Mouse (Mus musculus): ENCODE measurements around the gene Map2. TPM values are rescaled to one million over a fixed set of nuclear protein-coding genes. Genes with fewer than 3 reads are reported as not detected.

Gene Map2
- total RNA-seq, 1 experiment = 1.8 TPM

DNA sequence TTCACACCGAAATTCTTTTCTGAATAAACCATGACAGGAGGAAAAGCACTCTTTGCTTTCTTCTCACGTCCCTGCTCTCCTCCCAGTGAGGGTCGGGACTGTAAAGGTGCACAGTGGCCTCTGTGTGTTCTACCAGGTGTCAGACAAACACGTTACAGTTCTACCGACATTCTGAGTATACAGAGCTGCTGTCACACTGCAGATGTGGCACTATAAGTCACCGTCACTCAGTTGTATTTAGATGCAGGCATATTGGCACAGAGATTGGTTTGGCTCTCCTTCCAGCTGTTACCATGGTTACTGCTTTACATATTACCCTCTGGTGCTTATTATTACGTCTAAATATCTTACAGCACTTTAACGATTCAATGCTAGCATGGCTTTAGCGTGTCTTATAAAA lies 188.2 kb downstream of the Map2 start:
- TF ChIP-seq HCFC1 (IDR thresholded peaks at IDR 0.05; ENCODE audit: borderline replicate concordance, insufficient read depth, low read length) (no peak), MAFK (IDR thresholded peaks at IDR 0.05; ENCODE audit: insufficient read depth, low read depth, low read length) (no peak), ZC3H11A (IDR thresholded peaks at IDR 0.05; ENCODE audit: borderline replicate concordance, low read depth, low read length) (no peak), CHD2 (IDR thresholded peaks at IDR 0.05; ENCODE audit: low read depth, low read length) (no peak)
- no peak overlapping the region for H3K9ac ChIP-seq (ENCODE audit: insufficient read depth, low read depth, low read length, poor library complexity, severe bottlenecking)
- H3K4me3 ChIP-seq (ENCODE audit: insufficient read depth in 1 of 2, low read depth in 1 of 2, low read length in 2 of 2, poor library complexity in 1 of 2, severe bottlenecking in 1 of 2) = no peak overlapping the region
- in situ Hi-C loops (cut with MboI; ENCODE audit: low sequenced_read_pairs in 2 of 2, unreplicated experiment in 2 of 2) = no loop called here
- no peaks in the 10 kb centered on the region for H3K36me3 ChIP-seq (ENCODE audit: control insufficient read depth, insufficient read depth, low read length, poor library complexity, severe bottlenecking)
- H3K9me3 ChIP-seq (ENCODE audit: control insufficient read depth, insufficient read depth, low read depth, low read length) = no peaks in the 10 kb centered on the region
- DNase-seq (ENCODE audit: low read depth, low spot score) = no peak
- H3K27ac ChIP-seq (ENCODE audit: insufficient read depth, low read depth, low read length, poor library complexity, severe bottlenecking) = no peak overlapping the region
- no peaks in the 10 kb centered on the region for H3K4me1 ChIP-seq (ENCODE audit: control insufficient read depth in 2 of 2, insufficient read depth in 2 of 2, low read length in 2 of 2, poor library complexity in 1 of 2)

- Histone ChIP-seq H3K4me1 (ENCODE audit: control insufficient read depth in 2 of 2, insufficient read depth in 2 of 2, low read length in 2 of 2, poor library complexity in 1 of 2) (no peaks in the 10 kb centered on the region), H3K36me3 (ENCODE audit: control insufficient read depth, insufficient read depth, low read length, poor library complexity, severe bottlenecking) (no peaks in the 10 kb centered on the region), H3K9me3 (ENCODE audit: control insufficient read depth, insufficient read depth, low read depth, low read length) (no peaks in the 10 kb centered on the region), H3K4me3 (ENCODE audit: insufficient read depth in 1 of 2, low read depth in 1 of 2, low read length in 2 of 2, poor library complexity in 1 of 2, severe bottlenecking in 1 of 2) (no peak overlapping the region), H3K9ac (ENCODE audit: insufficient read depth, low read depth, low read length, poor library complexity, severe bottlenecking) (no peak overlapping the region), H3K27ac (ENCODE audit: insufficient read depth, low read depth, low read length, poor library complexity, severe bottlenecking) (no peak overlapping the region)
- in situ Hi-C loops (cut with MboI; ENCODE audit: low sequenced_read_pairs in 2 of 2, unreplicated experiment in 2 of 2) = no loop called here
- no peak for DNase-seq (ENCODE audit: low read depth, low spot score)
- TF ChIP-seq CHD2 (IDR thresholded peaks at IDR 0.05; ENCODE audit: low read depth, low read length) (no peak), MAFK (IDR thresholded peaks at IDR 0.05; ENCODE audit: insufficient read depth, low read depth, low read length) (no peak), HCFC1 (IDR thresholded peaks at IDR 0.05; ENCODE audit: borderline replicate concordance, insufficient read depth, low read length) (no peak), ZC3H11A (IDR thresholded peaks at IDR 0.05; ENCODE audit: borderline replicate concordance, low read depth, low read length) (no peak), ZNF384 (IDR thresholded peaks at IDR 0.05; ENCODE audit: low read depth, low read length) (no peak)
These were observed 189.3 kb downstream of the Map2 start for GRCm38 (mm10) chr1:66364386-66364785.

DNA sequence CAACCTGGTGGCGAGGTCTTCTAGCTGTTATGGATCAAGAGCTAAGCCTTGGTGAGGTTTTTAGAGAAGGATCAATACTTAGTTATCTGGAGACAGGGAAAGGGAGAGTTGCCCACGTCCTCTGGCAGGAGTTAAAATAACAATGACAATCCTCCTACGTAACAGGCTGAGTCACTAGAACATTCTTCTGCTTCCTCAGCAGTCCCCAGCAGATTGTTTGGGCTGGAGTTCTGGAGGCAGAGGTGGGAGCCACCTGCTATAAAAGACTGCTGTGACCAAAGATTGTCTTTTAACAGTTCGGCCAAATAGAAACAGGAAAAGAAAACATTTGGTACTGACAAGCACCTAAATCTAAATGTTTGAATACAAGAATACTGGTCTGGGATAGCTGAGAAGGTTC lies 190.5 kb downstream of the Map2 start:
- no peak overlapping the region for H3K9ac ChIP-seq (ENCODE audit: insufficient read depth, low read depth, low read length, poor library complexity, severe bottlenecking)
- no peak overlapping the region for H3K27ac ChIP-seq (ENCODE audit: insufficient read depth, low read depth, low read length, poor library complexity, severe bottlenecking)
- TF ChIP-seq CHD2 (IDR thresholded peaks at IDR 0.05; ENCODE audit: low read depth, low read length) (no peak), MAFK (IDR thresholded peaks at IDR 0.05; ENCODE audit: insufficient read depth, low read depth, low read length) (no peak), ZNF384 (IDR thresholded peaks at IDR 0.05; ENCODE audit: low read depth, low read length) (no peak), ZC3H11A (IDR thresholded peaks at IDR 0.05; ENCODE audit: borderline replicate concordance, low read depth, low read length) (no peak), HCFC1 (IDR thresholded peaks at IDR 0.05; ENCODE audit: borderline replicate concordance, insufficient read depth, low read length) (no peak)
- in situ Hi-C loops (cut with MboI; ENCODE audit: low sequenced_read_pairs in 2 of 2, unreplicated experiment in 2 of 2) = no loop called here
- no peaks in the 10 kb centered on the region for H3K9me3 ChIP-seq (ENCODE audit: control insufficient read depth, insufficient read depth, low read depth, low read length)
- H3K4me3 ChIP-seq (ENCODE audit: insufficient read depth in 1 of 2, low read depth in 1 of 2, low read length in 2 of 2, poor library complexity in 1 of 2, severe bottlenecking in 1 of 2) = no peak overlapping the region
- H3K36me3 ChIP-seq (ENCODE audit: control insufficient read depth, insufficient read depth, low read length, poor library complexity, severe bottlenecking) = no peaks in the 10 kb centered on the region
- H3K4me1 ChIP-seq (ENCODE audit: control insufficient read depth in 2 of 2, insufficient read depth in 2 of 2, low read length in 2 of 2, poor library complexity in 1 of 2) = no peaks in the 10 kb centered on the region
- no peak for DNase-seq (ENCODE audit: low read depth, low spot score)

GRCm38 (mm10) chr1:66369486-66369885 lies 194.4 kb downstream of the Map2 start:
- Histone ChIP-seq H3K27ac (ENCODE audit: insufficient read depth, low read depth, low read length, poor library complexity, severe bottlenecking) (no peak overlapping the region), H3K36me3 (ENCODE audit: control insufficient read depth, insufficient read depth, low read length, poor library complexity, severe bottlenecking) (no peaks in the 10 kb centered on the region), H3K4me1 (ENCODE audit: control insufficient read depth in 2 of 2, insufficient read depth in 2 of 2, low read length in 2 of 2, poor library complexity in 1 of 2) (no peaks in the 10 kb centered on the region), H3K9me3 (ENCODE audit: control insufficient read depth, insufficient read depth, low read depth, low read length) (no peaks in the 10 kb centered on the region), H3K4me3 (ENCODE audit: insufficient read depth in 1 of 2, low read depth in 1 of 2, low read length in 2 of 2, poor library complexity in 1 of 2, severe bottlenecking in 1 of 2) (no peak overlapping the region), H3K9ac (ENCODE audit: insufficient read depth, low read depth, low read length, poor library complexity, severe bottlenecking) (no peak overlapping the region)
- no peak for DNase-seq (ENCODE audit: low read depth, low spot score)
- TF ChIP-seq MAFK (IDR thresholded peaks at IDR 0.05; ENCODE audit: insufficient read depth, low read depth, low read length) (no peak), ZC3H11A (IDR thresholded peaks at IDR 0.05; ENCODE audit: borderline replicate concordance, low read depth, low read length) (no peak)
- in situ Hi-C loops (cut with MboI; ENCODE audit: low sequenced_read_pairs in 2 of 2, unreplicated experiment in 2 of 2) = no loop called here

DNA sequence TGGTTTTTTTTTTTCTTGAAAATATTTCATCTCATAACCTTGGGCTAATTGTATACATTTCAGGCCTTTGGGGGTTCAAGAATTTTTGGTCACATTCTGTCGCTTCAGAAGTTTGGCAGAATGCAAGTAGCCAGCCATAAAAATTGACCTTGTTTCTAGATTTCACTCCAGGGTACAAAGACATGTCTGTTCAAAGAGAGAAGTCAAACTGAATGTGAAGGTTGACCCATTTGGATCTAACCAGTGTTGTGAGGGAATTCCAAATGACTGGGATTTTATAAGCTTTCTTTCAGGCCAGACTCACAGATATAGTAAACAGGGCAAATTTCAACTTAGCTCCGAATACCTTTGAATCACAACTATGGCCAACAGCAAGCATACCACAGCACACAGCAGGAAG lies 196.3 kb downstream of the Map2 start:
- no peaks in the 10 kb centered on the region for H3K9me3 ChIP-seq (ENCODE audit: control insufficient read depth, insufficient read depth, low read depth, low read length)
- no peak overlapping the region for H3K4me3 ChIP-seq (ENCODE audit: insufficient read depth in 1 of 2, low read depth in 1 of 2, low read length in 2 of 2, poor library complexity in 1 of 2, severe bottlenecking in 1 of 2)
- no peak overlapping the region for H3K9ac ChIP-seq (ENCODE audit: insufficient read depth, low read depth, low read length, poor library complexity, severe bottlenecking)
- no peak overlapping the region for H3K27ac ChIP-seq (ENCODE audit: insufficient read depth, low read depth, low read length, poor library complexity, severe bottlenecking)
- TF ChIP-seq MAFK (IDR thresholded peaks at IDR 0.05; ENCODE audit: insufficient read depth, low read depth, low read length) = no peak
- in situ Hi-C loops (cut with MboI; ENCODE audit: low sequenced_read_pairs in 2 of 2, unreplicated experiment in 2 of 2) = no loop called here
- no peak for DNase-seq (ENCODE audit: low read depth, low spot score)
- no peaks in the 10 kb centered on the region for H3K4me1 ChIP-seq (ENCODE audit: control insufficient read depth in 2 of 2, insufficient read depth in 2 of 2, low read length in 2 of 2, poor library complexity in 1 of 2)
- no peaks in the 10 kb centered on the region for H3K36me3 ChIP-seq (ENCODE audit: control insufficient read depth, insufficient read depth, low read length, poor library complexity, severe bottlenecking)

Data from ES-E14 (cell line).